Mouse (Mus musculus): ENCODE results near the gene Ptpn23.

- no peak for TF ChIP-seq CTCF (IDR thresholded peaks at IDR 0.05; ENCODE audit: low read depth, low read length)
- no peak for TF ChIP-seq POLR2A (IDR thresholded peaks at IDR 0.05; ENCODE audit: borderline replicate concordance, low read depth, low read length)
These were observed 20.0 kb downstream of the Ptpn23 start for GRCm38 (mm10) chr9:110388011-110388410.

All from bone marrow macrophage, adult 2 months (primary cell).